16 mouse cellular contexts compared by ENCODE assay signal in the genomic region with DNA sequence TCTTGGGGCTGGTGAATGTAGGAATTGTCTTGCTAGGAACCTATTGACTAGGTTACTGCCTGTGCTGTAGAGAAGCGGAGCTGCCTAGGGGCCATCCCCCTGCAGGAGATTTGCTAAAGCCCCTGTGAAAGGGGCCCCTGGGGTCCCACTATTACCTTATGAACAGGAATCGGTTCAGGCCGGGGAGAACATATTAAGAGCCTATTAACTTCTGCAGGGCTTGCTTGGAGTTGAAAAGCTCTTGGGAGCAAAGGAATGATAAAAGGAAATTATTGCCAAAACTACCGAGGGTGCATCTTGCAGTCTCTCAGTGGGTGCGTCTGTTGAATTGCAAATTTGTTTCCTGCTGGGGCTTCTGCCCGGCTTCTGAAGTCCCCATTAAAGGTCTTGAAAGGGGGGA. TPM values are rescaled to one million over a fixed set of nuclear protein-coding genes. Genes with fewer than 3 reads are reported as not detected.
DNase-seq lines count a peak whose midpoint lies in the region; ATAC-seq lines count a peak whose summit lies in the region.
"Had no signal": no experiment of that assay in that cellular context is flagged by ENCODE, and none has a peak within 500 bp of the region (broad histone marks: within the 10 kb centered on the region; RNA-seq: fewer than 3 reads in every experiment).

No protein-coding gene starts in this region.

- H3K4me2 ChIP-seq in forebrain, embryonic 11.5 days (ENCODE audit: low read depth, low read length, severe bottlenecking), result peak overlapping the region; percentile 24; the same call in 1 of the 2 replicates
- H3K4me2 ChIP-seq in forebrain, embryonic 15.5 days (replicated peaks), result no peak overlapping the region
- peak overlapping the region; percentile 20; the same call in 1 of the 2 replicates for H3K4me2 ChIP-seq in midbrain, embryonic 11.5 days
- H3K4me2 ChIP-seq in midbrain, embryonic 16.5 days (ENCODE audit: low read length), result no peak overlapping the region
- H3K4me2 ChIP-seq in forebrain, embryonic 12.5 days, result peak overlapping the region; percentile 18
- no peak overlapping the region for H3K4me2 ChIP-seq in midbrain, embryonic 14.5 days (ENCODE audit: low read length)
- H3K4me2 ChIP-seq: embryonic facial prominence, embryonic 15.5 days; heart, embryonic 13.5 days had no signal

- no peaks in the 10 kb centered on the region for H3K9me3 ChIP-seq in forebrain, embryonic 11.5 days (ENCODE audit: control insufficient read depth, low read length)
- no peaks in the 10 kb centered on the region for H3K9me3 ChIP-seq in forebrain, embryonic 15.5 days
- H3K9me3 ChIP-seq in midbrain, embryonic 11.5 days (ENCODE audit: control insufficient read depth, low read length), result no peaks in the 10 kb centered on the region
- H3K9me3 ChIP-seq in midbrain, embryonic 16.5 days (replicated peaks; ENCODE audit: control insufficient read depth, low read length, poor library complexity, severe bottlenecking), result no peaks in the 10 kb centered on the region
- H3K9me3 ChIP-seq in forebrain, embryonic 12.5 days, result no peaks in the 10 kb centered on the region
- no peaks in the 10 kb centered on the region for H3K9me3 ChIP-seq in midbrain, embryonic 14.5 days (ENCODE audit: control insufficient read depth, low read length)
- H3K9me3 ChIP-seq: embryonic facial prominence, embryonic 15.5 days; heart, embryonic 13.5 days had no signal

- WGBS in forebrain, embryonic 11.5 days, result 5% methylated on average over 6 of the region's 6 CpGs
- 5% methylated on average over 6 of the region's 6 CpGs for WGBS in forebrain, embryonic 15.5 days
- 5% methylated on average over 6 of the region's 6 CpGs for WGBS in midbrain, embryonic 11.5 days
- 6% methylated on average over 6 of the region's 6 CpGs for WGBS in midbrain, embryonic 16.5 days
- WGBS in forebrain, embryonic 12.5 days, result 4% methylated on average over 6 of the region's 6 CpGs
- WGBS in midbrain, embryonic 14.5 days, result under 1% methylated on average over 6 of the region's 6 CpGs

- no peaks in the 10 kb centered on the region for H3K36me3 ChIP-seq in forebrain, embryonic 11.5 days (ENCODE audit: control insufficient read depth, insufficient read depth, low read length)
- H3K36me3 ChIP-seq in forebrain, embryonic 15.5 days, result no peaks in the 10 kb centered on the region
- no peaks in the 10 kb centered on the region for H3K36me3 ChIP-seq in midbrain, embryonic 11.5 days (ENCODE audit: control insufficient read depth, insufficient read depth, low read length)
- no peaks in the 10 kb centered on the region for H3K36me3 ChIP-seq in midbrain, embryonic 16.5 days (ENCODE audit: control insufficient read depth, insufficient read depth, low read length)
- no peaks in the 10 kb centered on the region for H3K36me3 ChIP-seq in forebrain, embryonic 12.5 days (replicated peaks)
- H3K36me3 ChIP-seq in midbrain, embryonic 14.5 days (ENCODE audit: control insufficient read depth, insufficient read depth, low read length), result no peaks in the 10 kb centered on the region

- H3K27me3 ChIP-seq in forebrain, embryonic 11.5 days (ENCODE audit: control insufficient read depth, insufficient read depth, low read length), result no peaks in the 10 kb centered on the region; the same call in 1 of the 2 replicates
- no peaks in the 10 kb centered on the region for H3K27me3 ChIP-seq in forebrain, embryonic 15.5 days
- H3K27me3 ChIP-seq in midbrain, embryonic 11.5 days (ENCODE audit: control insufficient read depth, insufficient read depth, low read length), result no peaks in the 10 kb centered on the region
- peaks cover 5% of the 10 kb centered on the region for H3K27me3 ChIP-seq in midbrain, embryonic 16.5 days (ENCODE audit: control insufficient read depth, insufficient read depth, low read depth, low read length)
- peaks cover 12% of the 10 kb centered on the region; the same call in 1 of the 2 replicates for H3K27me3 ChIP-seq in forebrain, embryonic 12.5 days
- 0 out of 2 replicates have a peak, but pooled peaks cover 3% of the 10 kb centered on the region for H3K27me3 ChIP-seq in midbrain, embryonic 14.5 days (ENCODE audit: control insufficient read depth, insufficient read depth, low read length)
- H3K27me3 ChIP-seq: CH12.LX; embryonic facial prominence, embryonic 15.5 days; heart, embryonic 13.5 days had no signal

- no peak overlapping the region for H3K4me3 ChIP-seq in forebrain, embryonic 11.5 days (ENCODE audit: low read depth, low read length)
- no peak overlapping the region for H3K4me3 ChIP-seq in forebrain, embryonic 15.5 days
- H3K4me3 ChIP-seq in midbrain, embryonic 11.5 days (ENCODE audit: low read depth, low read length), result no peak overlapping the region
- H3K4me3 ChIP-seq in midbrain, embryonic 16.5 days (ENCODE audit: low read depth, low read length), result no peak overlapping the region
- no peak overlapping the region for H3K4me3 ChIP-seq in forebrain, embryonic 12.5 days (replicated peaks)
- H3K4me3 ChIP-seq in midbrain, embryonic 14.5 days (replicated peaks; ENCODE audit: low read depth, low read length), result no peak overlapping the region
- H3K4me3 ChIP-seq: embryonic facial prominence, embryonic 15.5 days; heart, embryonic 13.5 days; left cerebral cortex, adult 2 months had no signal

- H3K4me1 ChIP-seq in forebrain, embryonic 11.5 days (replicated peaks; ENCODE audit: control insufficient read depth, insufficient read depth, low read length), result peaks cover 26% of the 10 kb centered on the region
- peaks cover 39% of the 10 kb centered on the region for H3K4me1 ChIP-seq in forebrain, embryonic 15.5 days
- peaks cover 22% of the 10 kb centered on the region for H3K4me1 ChIP-seq in midbrain, embryonic 11.5 days (ENCODE audit: control insufficient read depth, insufficient read depth, low read length)
- peaks cover 17% of the 10 kb centered on the region for H3K4me1 ChIP-seq in midbrain, embryonic 16.5 days (ENCODE audit: control insufficient read depth, insufficient read depth, low read length)
- peaks cover 50% of the 10 kb centered on the region for H3K4me1 ChIP-seq in forebrain, embryonic 12.5 days
- H3K4me1 ChIP-seq in midbrain, embryonic 14.5 days (ENCODE audit: control insufficient read depth, insufficient read depth, low read length), result peaks cover 17% of the 10 kb centered on the region

- no peak for DNase-seq in forebrain, embryonic 11.5 days (ENCODE audit: low spot score)
- DNase-seq in midbrain, embryonic 11.5 days (ENCODE audit: low spot score, missing footprints), result peak; percentile 90
- peak; percentile 50 for DNase-seq in midbrain, embryonic 14.5 days
- DNase-seq in adrenal gland, postnatal 10 days, result no peak
- DNase-seq in frontal cortex, postnatal 36 days (ENCODE audit: low spot score in 2 of 2), result no peak
- DNase-seq: cerebellum, adult 9-10 months; gastrocnemius, postnatal 36 days; thymus, adult 2 months had no signal

- peak overlapping the region; percentile 37; the same call in 1 of the 2 replicates for H3K27ac ChIP-seq in forebrain, embryonic 11.5 days (ENCODE audit: low read depth, low read length)
- no peak overlapping the region for H3K27ac ChIP-seq in forebrain, embryonic 15.5 days (replicated peaks)
- no peak overlapping the region for H3K27ac ChIP-seq in midbrain, embryonic 11.5 days (ENCODE audit: low read depth, low read length)
- no peak overlapping the region for H3K27ac ChIP-seq in midbrain, embryonic 16.5 days (ENCODE audit: low read length)
- H3K27ac ChIP-seq in forebrain, embryonic 12.5 days, result no peak overlapping the region
- no peak overlapping the region for H3K27ac ChIP-seq in midbrain, embryonic 14.5 days (replicated peaks; ENCODE audit: low read depth, low read length)
- H3K27ac ChIP-seq: embryonic facial prominence, embryonic 15.5 days; left cerebral cortex, adult 2 months; liver, embryonic 14.5 days had no signal

- H3K9ac ChIP-seq in forebrain, embryonic 11.5 days (ENCODE audit: low read length), result no peak overlapping the region
- H3K9ac ChIP-seq in forebrain, embryonic 15.5 days (replicated peaks), result no peak overlapping the region
- no peak overlapping the region for H3K9ac ChIP-seq in midbrain, embryonic 11.5 days (ENCODE audit: low read length)
- no peak overlapping the region for H3K9ac ChIP-seq in midbrain, embryonic 16.5 days (ENCODE audit: low read depth, low read length)
- no peak overlapping the region for H3K9ac ChIP-seq in forebrain, embryonic 12.5 days
- H3K9ac ChIP-seq in midbrain, embryonic 14.5 days (replicated peaks; ENCODE audit: low read length), result no peak overlapping the region
- H3K9ac ChIP-seq: embryonic facial prominence, embryonic 15.5 days; liver, embryonic 14.5 days had no signal

- ATAC-seq in forebrain, embryonic 11.5 days (replicated peaks; ENCODE audit: low FRiP score), result peak; percentile 80
- no peak for ATAC-seq in forebrain, embryonic 15.5 days (replicated peaks)
- 0 out of 2 replicates have a peak, but pooled peaks have one; percentile 45 for ATAC-seq in midbrain, embryonic 11.5 days (ENCODE audit: low FRiP score)
- no peak; the same call in 1 of the 2 replicates for ATAC-seq in midbrain, embryonic 16.5 days
- peak; percentile 37; the same call in 1 of the 2 replicates for ATAC-seq in forebrain, embryonic 12.5 days (ENCODE audit: low FRiP score)
- ATAC-seq in midbrain, embryonic 14.5 days (ENCODE audit: low FRiP score, low TSS enrichment), result peak; percentile 41; the same call in 1 of the 2 replicates

RNA-seq across cellular contexts. Expression of gene Fat1, which starts 36.1 kb away (rescaled TPM):
- polyA plus RNA-seq in forebrain, embryonic 11.5 days (2014; fragmentation: Nextera tagmentation; extraction: Ambion mirVana), result 35.2 and 35.5 TPM in 2 replicates
- polyA plus RNA-seq in forebrain, embryonic 15.5 days (2015; fragmentation: Nextera tagmentation; extraction: Ambion mirVana), result 7.7 and 8.7 TPM in 2 replicates
- 23.1 and 25.1 TPM in 2 replicates for polyA plus RNA-seq in midbrain, embryonic 11.5 days (2014; fragmentation: Nextera tagmentation; extraction: Ambion mirVana)
- 9.8 and 13.9 TPM in 2 replicates for polyA plus RNA-seq in midbrain, embryonic 16.5 days (2015; fragmentation: Nextera tagmentation; extraction: Ambion mirVana)
- 22.2 and 22.7 TPM in 2 replicates for polyA plus RNA-seq in forebrain, embryonic 12.5 days (2016; fragmentation: Nextera tagmentation; extraction: Ambion mirVana)
- 22.8 and 23.5 TPM in 2 replicates for polyA plus RNA-seq in midbrain, embryonic 14.5 days (2014; fragmentation: Nextera tagmentation; extraction: Ambion mirVana)
- 10 to 100 TPM; 49.8 to 60.2 TPM for total RNA-seq in adrenal gland, postnatal 10 days (2021)

Comparison
In these comparisons a context has a peak if more than half of its experiments do, and no peak if none do; other contexts are left out.
1. ATAC-seq: peak in forebrain, embryonic 11.5 days (single experiment), midbrain, embryonic 11.5 days (single experiment), forebrain, embryonic 12.5 days (single experiment) and midbrain, embryonic 14.5 days (single experiment); none in forebrain, embryonic 15.5 days (single experiment) and midbrain, embryonic 16.5 days (single experiment).
2. H3K4me2 ChIP-seq: peak in forebrain, embryonic 11.5 days (single experiment), midbrain, embryonic 11.5 days (single experiment) and forebrain, embryonic 12.5 days (single experiment); none in forebrain, embryonic 15.5 days (single experiment), midbrain, embryonic 16.5 days (single experiment) and midbrain, embryonic 14.5 days (single experiment).
3. DNase-seq: peak in midbrain, embryonic 11.5 days (single experiment) and midbrain, embryonic 14.5 days (single experiment); none in forebrain, embryonic 11.5 days (single experiment), adrenal gland, postnatal 10 days (single experiment) and frontal cortex, postnatal 36 days (0 of 2).